Mouse (Mus musculus) thymus, adult 2 months (tissue): ENCODE measurements around the gene Bach2.

Source experiments
- CTCF ChIP-seq: fragments of 200-500 bp; IDR thresholded peaks from 2 replicates; pipeline ENCODE4 v1.5.1; 2012; ENCODE audit warnings: mild to moderate bottlenecking, control low read depth, low read length, moderate library complexity, borderline replicate concordance; ENCODE audit not compliant: control insufficient read depth, poor library complexity, insufficient read depth; ENCODE audit errors: extremely low read depth
- POLR2A ChIP-seq: fragments of 200-500 bp; IDR thresholded peaks from 2 replicates; pipeline ENCODE4 v1.6.1; 2012; ENCODE audit warnings: mild to moderate bottlenecking, low read length, control low read depth, moderate library complexity; ENCODE audit not compliant: control insufficient read depth, poor library complexity, insufficient read depth; ENCODE audit errors: extremely low read depth

DNA sequence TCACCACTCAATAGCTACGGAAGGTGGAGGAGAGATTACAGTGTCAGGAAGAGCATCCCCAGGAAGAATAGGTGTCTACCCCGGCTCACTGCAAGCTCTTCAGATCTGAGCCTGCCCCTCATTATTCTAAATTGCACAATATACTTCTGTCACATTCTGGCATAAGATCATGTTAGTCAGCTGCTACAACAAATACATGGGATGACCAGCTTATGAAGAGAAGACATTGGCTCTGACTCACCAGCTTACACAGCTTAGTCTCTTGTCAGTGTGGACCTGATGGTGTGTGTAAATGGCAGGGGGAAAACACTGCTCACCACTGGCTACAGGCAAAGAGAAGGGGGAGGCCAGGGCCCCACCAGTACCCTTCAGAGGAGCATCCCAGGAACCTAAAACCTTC, 127.6 kb downstream of the Bach2 start:
- no peak for TF ChIP-seq CTCF
- no peak for TF ChIP-seq POLR2A
